Mouse (Mus musculus) mouse embryonic stem cell (cell line): Measurements from ENCODE around the gene H2al1d.
"Not testable (repeated sequence)": the region's sequence is repeated elsewhere in the genome, so short reads cannot be mapped to it uniquely, and the experiment has no call there.

Experiments used
- in situ Hi-C, 2 experiments: fragments of 300-500 bp; cut with MboI; formaldehyde crosslinking; loops; 1 replicate in 1 of 2; 3 replicates in 1 of 2; pipeline ENCODE4 v1.14.3; 2019 to 2020; ENCODE audit warnings: low sequenced_read_pairs in 2 of 2, low pct_unique_long_range_greater_than_20kb in 1 of 2, mixed read lengths in 1 of 2; ENCODE audit not compliant: unreplicated experiment in 1 of 2

Gene H2al1d

GRCm38 (mm10) chrX:11308524-11308923, at the start of gene H2al1d:
Gene H2al1d, plus strand, starts transcription at chrX:11308824.
- in situ Hi-C loops: not testable (repeated sequence)

- in situ Hi-C loops: loop anchor here in 1 of 2 experiments (25.0 kb wide), 1 partner anchor 97 kb away; no protein-coding TSS in a partner anchor
Observed at GRCm38 (mm10) chrX:11264918-11265317, 43.7 kb upstream of the H2al1d start.

GRCm38 (mm10) chrX:11267791-11268190, 40.8 kb upstream of the H2al1d start:
- in situ Hi-C loops: loop anchor here in 1 of 2 experiments (25.0 kb wide), 1 partner anchor 95 kb away; no protein-coding TSS in a partner anchor

- in situ Hi-C loops: loop anchor here in 1 of 2 experiments (25.0 kb wide), 1 partner anchor 93 kb away; no protein-coding TSS in a partner anchor
Observed at GRCm38 (mm10) chrX:11269074-11269473, 39.5 kb upstream of the H2al1d start.

GRCm38 (mm10) chrX:11273190-11273589, 35.4 kb upstream of the H2al1d start:
- in situ Hi-C loops: loop anchor here in 1 of 2 experiments (25.0 kb wide), 1 partner anchor 89 kb away; no protein-coding TSS in a partner anchor

- in situ Hi-C loops: no loop called here
Observed at GRCm38 (mm10) chrX:11277083-11277482, 31.5 kb upstream of the H2al1d start.

GRCm38 (mm10) chrX:11280741-11281140, 27.9 kb upstream of the H2al1d start:
- in situ Hi-C loops: no loop called here

- in situ Hi-C loops: no loop called here
Observed at GRCm38 (mm10) chrX:11288306-11288882, 20.2 kb upstream of the H2al1d start.

- in situ Hi-C loops: no loop called here
Observed at GRCm38 (mm10) chrX:11289244-11289643, 19.4 kb upstream of the H2al1d start.

- in situ Hi-C loops: not testable (repeated sequence)
Observed at GRCm38 (mm10) chrX:11298957-11299356, 9.7 kb upstream of the H2al1d start, which contains the start of gene H2al1a. Gene H2al1a, plus strand, starts transcription at chrX:11299257.

GRCm38 (mm10) chrX:11302132-11302531, 6.5 kb upstream of the H2al1d start, which contains the start of gene H2al1b:
Gene H2al1b, plus strand, starts transcription at chrX:11302432.
- in situ Hi-C loops: not testable (repeated sequence)

- in situ Hi-C loops: not testable (repeated sequence)
Observed at GRCm38 (mm10) chrX:11305355-11305754, 3.3 kb upstream of the H2al1d start, which contains the start of gene H2al1c. Gene H2al1c, plus strand, starts transcription at chrX:11305655.

- in situ Hi-C loops: not testable (repeated sequence)
Observed at GRCm38 (mm10) chrX:11311634-11312033, 3.0 kb downstream of the H2al1d start, which contains the start of gene H2al1e. Gene H2al1e, plus strand, starts transcription at chrX:11311934.

- in situ Hi-C loops: not testable (repeated sequence)
Observed at GRCm38 (mm10) chrX:11314858-11315257, 6.2 kb downstream of the H2al1d start, which contains the start of gene H2al1f. Gene H2al1f, plus strand, starts transcription at chrX:11315158.

GRCm38 (mm10) chrX:11317956-11318355, 9.3 kb downstream of the H2al1d start, which contains the start of gene H2al1g:
Gene H2al1g, plus strand, starts transcription at chrX:11318256.
- in situ Hi-C loops: not testable (repeated sequence)

GRCm38 (mm10) chrX:11321192-11321591, 12.6 kb downstream of the H2al1d start, which contains the start of gene H2al1h:
Gene H2al1h, plus strand, starts transcription at chrX:11321492.
- in situ Hi-C loops: not testable (repeated sequence)

GRCm38 (mm10) chrX:11324359-11324758, 15.7 kb downstream of the H2al1d start, which contains the start of gene H2al1i:
Gene H2al1i, plus strand, starts transcription at chrX:11324659.
- in situ Hi-C loops: not testable (repeated sequence)

GRCm38 (mm10) chrX:11327522-11327921, 18.9 kb downstream of the H2al1d start, which contains the start of gene H2al1j:
Gene H2al1j, plus strand, starts transcription at chrX:11327822.
- in situ Hi-C loops: loop anchor here in 1 of 2 experiments (25.0 kb wide), 1 partner anchor 210 kb away; no protein-coding TSS in a partner anchor

GRCm38 (mm10) chrX:11345762-11346161, 37.1 kb downstream of the H2al1d start:
- in situ Hi-C loops: loop anchor here in 1 of 2 experiments (25.0 kb wide), 1 partner anchor 192 kb away; no protein-coding TSS in a partner anchor
